Mouse (Mus musculus) adrenal gland, adult 2 months (tissue): ENCODE measurements at regions not wholly inside any gene's neighbourhood (a gene's known extent, or its start where the extent isn't known, plus 50 kb on each side); places are given as distances from the start of the nearest gene placed in this dataset.

Source experiments
- DNase-seq: peaks from one replicate; pipeline ENCODE4 v3.0.0; 2021

DNA sequence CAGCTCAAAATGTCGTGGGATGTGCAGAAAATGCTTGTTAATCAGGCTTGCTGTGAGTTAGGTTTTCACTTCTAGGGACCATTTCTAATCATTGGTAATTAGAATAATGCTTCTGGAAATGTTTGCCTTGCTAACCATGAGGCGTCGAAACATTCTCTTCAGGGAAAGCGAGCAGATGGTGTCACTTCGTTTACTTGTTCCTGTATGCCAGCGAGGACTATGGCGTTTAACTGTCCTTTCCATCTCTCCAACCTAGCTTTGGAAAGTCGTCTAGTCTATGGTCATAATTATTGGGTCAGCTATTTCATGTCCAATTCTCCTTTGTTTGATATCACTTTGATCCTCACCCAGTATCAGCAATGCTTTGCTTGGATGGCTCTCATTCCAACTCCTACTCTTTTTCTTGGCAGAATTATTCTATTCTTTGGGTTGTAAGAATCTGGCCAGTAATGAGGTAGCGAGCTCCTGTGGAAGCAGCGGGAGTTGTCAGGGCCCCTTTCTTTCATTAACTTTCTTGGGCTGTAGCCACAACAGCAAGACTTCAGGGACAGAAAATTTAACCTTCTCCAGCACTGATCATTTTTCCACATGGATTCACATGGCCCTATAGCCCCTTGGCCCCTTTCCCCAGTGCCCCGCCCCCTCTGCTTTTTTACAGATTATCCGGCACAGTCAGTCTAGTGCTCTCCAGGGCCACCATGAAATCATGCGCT lies 374.0 kb upstream of the Plscr5 start:
- DNase-seq, result no peak

GRCm38 (mm10) chr9:91803372-91803961 lies 389.3 kb upstream of the Plscr5 start:
- no peak for DNase-seq

GRCm38 (mm10) chr9:91798837-91799225 lies 393.9 kb upstream of the Plscr5 start:
- DNase-seq, result no peak

DNA sequence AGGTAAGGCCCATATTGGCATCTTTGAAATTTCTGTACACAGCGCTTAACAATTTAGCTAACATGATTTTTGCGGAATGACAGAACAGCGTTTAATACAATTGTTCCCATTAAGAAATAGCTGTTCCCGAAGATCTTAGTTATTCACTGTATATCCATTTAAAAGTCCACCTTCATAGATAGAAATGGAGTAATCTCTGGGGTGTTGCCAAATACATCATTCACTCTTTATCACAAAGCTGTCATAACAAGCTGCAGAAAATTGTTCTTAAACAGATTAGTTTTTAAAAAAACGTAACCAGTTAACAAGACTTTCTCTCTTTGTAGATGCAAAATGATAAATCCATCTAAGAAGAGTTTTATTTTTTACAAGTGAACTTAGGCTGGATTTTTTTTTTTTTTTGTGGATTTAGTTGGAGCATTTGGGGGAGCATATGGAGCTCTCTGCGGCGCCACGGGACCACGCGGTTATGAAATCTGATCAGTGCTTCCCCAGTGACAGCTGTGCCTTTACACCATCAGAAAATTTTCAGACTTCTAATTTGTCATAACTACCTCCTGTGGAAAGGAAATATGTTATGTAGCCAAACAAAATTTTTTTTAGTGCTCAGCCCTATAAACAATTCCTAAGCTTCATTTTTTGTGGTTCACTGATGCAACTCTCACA lies 394.4 kb upstream of the Plscr5 start:
- no peak for DNase-seq

- no peak for DNase-seq
Measured at GRCm38 (mm10) chr9:91796976-91797375, 395.8 kb upstream of the Plscr5 start.

- no peak for DNase-seq
Measured at GRCm38 (mm10) chr9:91752935-91753334, 387.3 kb upstream of the Zic1 start.

DNA sequence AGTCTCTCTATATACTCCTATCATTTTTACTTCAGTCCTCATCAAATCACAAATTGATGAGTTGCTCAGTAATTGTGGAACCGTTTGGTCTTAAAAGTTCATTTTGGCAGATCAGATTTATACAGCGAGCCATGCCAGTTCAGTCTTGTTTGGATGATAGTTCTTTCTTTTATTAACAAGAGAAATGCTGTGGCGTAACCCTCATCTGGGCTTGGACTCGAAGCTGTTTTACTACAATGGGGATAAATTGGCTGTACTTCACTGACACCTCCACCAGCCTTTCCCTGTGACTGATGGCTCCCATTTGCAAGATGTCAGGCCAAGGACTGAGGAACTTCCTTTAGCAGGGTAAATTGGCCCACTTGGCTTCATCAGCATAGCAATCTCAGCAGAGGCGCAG lies 345.5 kb upstream of the Zic1 start:
- no peak for DNase-seq

DNA sequence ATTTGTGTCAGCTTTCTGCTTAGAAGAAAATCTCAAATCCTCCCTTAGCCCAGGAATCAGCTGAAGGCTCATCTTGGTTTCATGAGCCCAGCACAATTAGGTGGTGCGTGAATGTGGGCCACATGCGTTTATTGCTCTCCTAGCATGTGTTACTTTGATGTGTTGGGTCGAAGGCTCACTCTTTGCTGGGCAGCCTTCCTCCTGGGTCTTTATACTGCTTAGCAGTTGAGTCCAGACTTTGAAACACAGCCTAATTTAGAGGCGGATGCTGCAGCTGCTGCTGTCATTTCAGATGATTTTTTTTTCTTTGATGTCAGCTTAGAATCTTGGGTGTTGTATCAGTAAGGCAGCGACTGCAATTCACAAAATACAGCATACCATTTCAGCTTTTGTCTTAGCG lies 315.2 kb upstream of the Zic1 start:
- no peak for DNase-seq

- no peak for DNase-seq
Measured at GRCm38 (mm10) chr9:91666667-91667066, 301.1 kb upstream of the Zic1 start.

DNA sequence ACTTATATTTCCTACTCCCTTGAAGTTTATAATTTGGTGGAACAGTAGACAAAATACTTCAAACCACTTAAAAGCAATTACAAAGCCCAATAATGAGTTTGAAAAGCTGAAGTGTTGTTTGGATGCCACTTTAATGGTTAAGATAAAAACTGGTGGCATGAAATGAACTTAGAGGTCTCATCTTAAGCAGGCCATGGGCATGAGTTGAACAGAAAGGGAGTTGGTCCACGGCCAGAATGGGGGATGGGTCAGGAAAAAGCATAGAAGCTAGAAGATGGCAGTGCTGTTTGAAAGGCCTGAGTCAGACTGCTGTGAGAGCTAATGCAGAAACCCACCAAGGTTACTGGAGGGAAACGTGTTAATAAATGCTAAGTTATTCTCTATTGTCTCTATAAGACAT lies 294.5 kb upstream of the Zic1 start:
- DNase-seq, result no peak

GRCm38 (mm10) chr9:91654071-91654470 lies 288.5 kb upstream of the Zic1 start:
- no peak for DNase-seq

- no peak for DNase-seq
Measured at GRCm38 (mm10) chr9:91652384-91653100, 286.9 kb upstream of the Zic1 start.

DNA sequence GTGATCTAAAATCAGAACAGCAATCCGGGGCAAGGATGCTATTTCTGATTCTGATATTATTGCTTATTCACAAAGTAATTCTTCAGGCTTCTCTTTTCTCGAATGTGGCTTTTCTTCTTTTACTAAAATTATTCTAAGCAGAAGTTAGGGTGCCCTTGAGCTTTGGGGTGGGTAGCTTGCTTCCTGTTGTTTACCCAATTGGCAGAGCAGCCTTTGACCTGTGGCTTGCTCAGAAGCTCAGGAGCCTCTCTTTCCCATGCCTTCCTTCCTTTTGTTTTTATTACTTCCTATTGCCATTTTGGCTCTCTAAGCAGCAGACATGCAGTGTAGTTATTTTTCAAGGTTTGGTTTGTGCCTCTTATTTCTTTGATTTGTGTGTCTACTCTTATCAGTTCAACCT lies 244.8 kb upstream of the Zic1 start:
- no peak for DNase-seq

- DNase-seq, result no peak
Measured at GRCm38 (mm10) chr9:91609457-91610166, 244.0 kb upstream of the Zic1 start.

- no peak for DNase-seq
Measured at GRCm38 (mm10) chr9:91601740-91602139, 236.1 kb upstream of the Zic1 start.

- no peak for DNase-seq
Measured at GRCm38 (mm10) chr9:91591915-91592314, 226.3 kb upstream of the Zic1 start.

GRCm38 (mm10) chr9:91588756-91589155 lies 223.1 kb upstream of the Zic1 start:
- no peak for DNase-seq

- DNase-seq, result no peak
Measured at GRCm38 (mm10) chr9:91587861-91588260, 222.3 kb upstream of the Zic1 start.

DNA sequence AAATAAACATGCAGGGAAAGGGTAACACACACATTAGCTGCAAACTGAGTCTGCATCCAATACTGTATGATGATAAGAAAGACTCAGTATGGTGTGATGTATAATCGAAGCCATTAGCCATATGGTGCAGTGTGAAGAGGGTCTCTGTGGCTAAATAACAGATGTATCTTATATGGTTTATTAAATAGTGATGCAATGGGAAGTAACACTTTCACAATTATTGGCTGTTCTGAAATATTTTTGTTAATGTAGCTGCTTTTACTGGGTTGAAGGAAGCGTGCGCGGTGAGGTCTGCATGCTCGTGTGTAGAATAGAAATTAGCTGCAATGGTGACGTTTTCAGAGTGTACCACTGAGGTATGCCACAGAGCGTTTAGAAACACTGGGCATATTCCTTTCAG lies 221.7 kb upstream of the Zic1 start:
- no peak for DNase-seq

DNA sequence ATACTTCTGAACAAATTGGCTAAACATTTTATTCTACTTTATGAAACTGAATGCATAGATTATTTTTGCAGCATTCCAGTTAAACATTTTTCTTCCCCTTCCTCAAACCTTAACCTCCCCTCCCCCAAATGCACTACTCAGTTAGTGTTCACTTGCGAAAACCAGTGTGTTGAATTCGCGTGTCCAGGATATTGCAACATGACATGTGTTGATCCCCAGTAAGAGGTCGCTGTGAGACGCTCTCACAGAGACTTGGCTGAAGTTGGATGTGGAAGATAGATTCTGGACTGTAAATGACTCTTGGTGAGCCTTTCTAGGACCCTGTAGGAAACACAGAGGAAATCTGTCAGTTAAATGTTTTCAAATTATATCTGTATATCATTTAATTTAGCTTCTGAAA lies 221.0 kb upstream of the Zic1 start:
- no peak for DNase-seq

DNA sequence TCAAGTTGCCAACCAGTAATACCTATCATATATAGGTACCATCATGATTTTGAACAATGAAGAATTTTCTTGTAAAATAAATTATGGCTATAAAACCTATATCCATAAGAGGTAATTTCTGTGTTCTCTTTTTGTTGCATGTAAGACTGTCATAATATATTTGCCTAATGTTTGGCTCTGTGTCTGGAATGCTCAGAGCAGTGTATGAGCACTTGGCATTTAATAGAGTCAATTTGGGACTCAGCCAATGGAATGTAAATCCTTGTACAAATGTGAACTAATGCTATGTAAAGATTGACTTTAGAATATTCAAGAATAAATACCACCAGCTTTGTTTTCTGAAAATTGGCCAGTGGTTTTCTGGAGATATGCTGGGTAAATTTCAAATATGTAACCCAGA lies 208.5 kb upstream of the Zic1 start:
- no peak for DNase-seq

DNA sequence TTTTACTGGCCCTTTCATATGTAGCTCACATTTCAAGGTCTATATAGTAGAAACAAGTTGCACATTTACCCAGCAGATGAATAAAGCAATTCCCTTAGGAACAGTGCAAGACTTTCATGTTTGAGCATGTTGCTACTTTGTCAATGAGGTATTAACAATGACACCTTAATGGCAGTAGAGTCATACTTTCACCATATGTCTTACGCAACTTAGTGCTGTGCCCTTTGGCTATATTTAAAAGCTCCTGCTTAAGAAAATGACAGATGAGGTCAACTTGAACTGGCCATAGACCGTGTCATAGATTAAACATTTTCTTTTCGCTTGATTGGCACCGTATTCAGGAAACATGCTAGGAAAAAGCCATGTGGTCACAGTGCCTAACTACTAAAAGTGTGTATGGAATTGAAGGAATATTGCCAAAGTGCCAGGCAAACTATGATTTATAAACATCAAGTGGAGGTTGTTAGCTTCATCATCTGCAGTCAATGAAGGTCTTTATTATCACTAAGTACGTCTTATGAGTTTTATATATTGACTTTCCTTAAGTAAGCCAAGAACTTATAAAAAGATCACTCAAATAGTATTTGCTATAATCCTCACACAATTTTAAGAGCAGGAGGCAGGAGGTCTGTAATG lies 200.5 kb upstream of the Zic1 start:
- no peak for DNase-seq
